Mouse (Mus musculus) C2C12 (cell line): Measurements from ENCODE around the gene Rps29. TPM values are rescaled to one million over a fixed set of nuclear protein-coding genes. Genes with fewer than 3 reads are reported as not detected.

ENCODE experiments used
- H3K27me3 ChIP-seq: one replicate; pipeline ENCODE4 v1.6.1; 2011; ENCODE audit not compliant: control insufficient read depth, insufficient read depth, insufficient read length
- H3K36me3 ChIP-seq: one replicate; pipeline ENCODE4 v1.6.1; 2011; ENCODE audit not compliant: control insufficient read depth, insufficient read depth
- H3K4me3 ChIP-seq: one replicate; pipeline ENCODE4 v1.5.1; 2011; ENCODE audit warnings: mild to moderate bottlenecking, control low read depth; ENCODE audit not compliant: poor library complexity, insufficient read depth, severe bottlenecking
- H3K79me2 ChIP-seq: one replicate; pipeline ENCODE4 v1.6.1; 2011; ENCODE audit not compliant: control insufficient read depth, insufficient read depth
- H3K79me3 ChIP-seq: one replicate; pipeline ENCODE4 v1.6.1; 2011; ENCODE audit warnings: low read depth, control low read depth
- H3ac ChIP-seq: one replicate; pipeline ENCODE3; 2011; ENCODE audit warnings: low read depth; ENCODE audit not compliant: control insufficient read depth, insufficient read length
- CEBPB ChIP-seq: IDR thresholded peaks from one replicate; pipeline ENCODE4 v1.6.1; 2011; ENCODE audit warnings: low read depth, mild to moderate bottlenecking, control low read depth, moderate library complexity
- CTCF ChIP-seq: IDR thresholded peaks from one replicate; pipeline ENCODE4 v1.5.1; 2011; ENCODE audit not compliant: control insufficient read depth, insufficient read depth, insufficient read length
- FOSL1 ChIP-seq: IDR thresholded peaks from one replicate; pipeline ENCODE4 v1.8.0; 2011; ENCODE audit warnings: mild to moderate bottlenecking, low read length; ENCODE audit not compliant: poor library complexity, insufficient read depth, severe bottlenecking
- MAX ChIP-seq: IDR thresholded peaks from one replicate; pipeline ENCODE4 v1.6.1; 2011; ENCODE audit warnings: mild to moderate bottlenecking, control low read depth
- MYOD1 ChIP-seq: IDR thresholded peaks from one replicate; pipeline ENCODE4 v1.6.1; 2011; ENCODE audit warnings: low read depth; ENCODE audit not compliant: control insufficient read depth, insufficient read length
- MYOG ChIP-seq: IDR thresholded peaks from one replicate; pipeline ENCODE4 v1.6.1; 2011; ENCODE audit not compliant: control insufficient read depth, insufficient read length; ENCODE audit errors: extremely low read depth
- USF1 ChIP-seq: IDR thresholded peaks from one replicate; pipeline ENCODE4 v1.6.1; 2011; ENCODE audit warnings: low read depth, mild to moderate bottlenecking, control low read depth, moderate library complexity
- polyA plus RNA-seq: library from polyadenylated mRNA; unstranded; fragments of >200 nt; fragmentation: generic; extraction: Trizol; gene quantifications from one replicate; pipeline ENCODE4 v1.2.1, GENCODE M21; 2012; ENCODE audit warnings: missing spikeins

The Rps29 gene
- polyA plus RNA-seq, 1 experiment, result 10,268 TPM

- Histone ChIP-seq H3ac (no peak overlapping the region), H3K79me2 (peaks cover 70% of the 10 kb centered on the region), H3K36me3 (peaks cover 47% of the 10 kb centered on the region), H3K79me3 (peaks cover 50% of the 10 kb centered on the region), H3K27me3 (no peaks in the 10 kb centered on the region), H3K4me3 (no peak overlapping the region)
- TF ChIP-seq MYOD1 (no peak), CEBPB (no peak)
Observed at GRCm38 (mm10) chr12:69198985-69199384, 40.0 kb upstream of the Rps29 start.

- no peaks in the 10 kb centered on the region for H3K27me3 ChIP-seq
- H3K79me3 ChIP-seq, result peaks cover 54% of the 10 kb centered on the region
- H3K36me3 ChIP-seq, result peaks cover 51% of the 10 kb centered on the region
- peak within 1 kb of the TSS; percentile 90 for H3ac ChIP-seq
- H3K79me2 ChIP-seq, result peaks cover 79% of the 10 kb centered on the region
- peak within 1 kb of the TSS; percentile 89 for H3K4me3 ChIP-seq
- TF ChIP-seq FOSL1 (no peak), MYOG (no peak), CTCF (no peak), MYOD1 (no peak), USF1 (no peak), CEBPB (no peak), MAX (no peak)
Observed at GRCm38 (mm10) chr12:69198164-69198535, 39.2 kb upstream of the Rps29 start, which contains the start of gene Dnaaf2. Gene Dnaaf2 (minus strand): TSS chr12:69198429.

- peak overlapping the region; percentile 89 for H3K4me3 ChIP-seq
- peak overlapping the region; percentile 90 for H3ac ChIP-seq
- no peaks in the 10 kb centered on the region for H3K27me3 ChIP-seq
- H3K36me3 ChIP-seq, result peaks cover 52% of the 10 kb centered on the region
- H3K79me2 ChIP-seq, result peaks cover 85% of the 10 kb centered on the region
- H3K79me3 ChIP-seq, result peaks cover 60% of the 10 kb centered on the region
- TF ChIP-seq MAX, result peak; percentile 52
- no peak for TF ChIP-seq FOSL1
- no peak for TF ChIP-seq USF1
- no peak for TF ChIP-seq MYOG
- no peak for TF ChIP-seq MYOD1
- TF ChIP-seq CTCF, result peak; percentile 5
- no peak for TF ChIP-seq CEBPB
Observed at GRCm38 (mm10) chr12:69197378-69198163, 38.6 kb upstream of the Rps29 start.

GRCm38 (mm10) chr12:69196444-69197377 is 37.7 kb upstream of the Rps29 start, which contains the start of gene Gm49383:
Gene Gm49383 (minus strand): TSS chr12:69197104.
- Histone ChIP-seq H3K79me2 (peaks cover 87% of the 10 kb centered on the region), H3K79me3 (peaks cover 63% of the 10 kb centered on the region), H3ac (peak within 1 kb of the TSS; percentile 90), H3K4me3 (peak within 1 kb of the TSS; percentile 89), H3K27me3 (no peaks in the 10 kb centered on the region), H3K36me3 (peaks cover 52% of the 10 kb centered on the region)
- no peak for TF ChIP-seq USF1
- no peak for TF ChIP-seq MYOG
- TF ChIP-seq FOSL1, result no peak
- no peak for TF ChIP-seq CEBPB
- no peak for TF ChIP-seq CTCF
- TF ChIP-seq MYOD1, result no peak
- no peak for TF ChIP-seq MAX

GRCm38 (mm10) chr12:69192637-69193036 is 33.7 kb upstream of the Rps29 start:
- no peak overlapping the region for H3ac ChIP-seq
- peaks cover 49% of the 10 kb centered on the region for H3K79me3 ChIP-seq
- no peak overlapping the region for H3K4me3 ChIP-seq
- H3K79me2 ChIP-seq, result peaks cover 78% of the 10 kb centered on the region
- TF ChIP-seq MAX (no peak), CTCF (no peak), MYOD1 (no peak), USF1 (no peak), CEBPB (no peak), FOSL1 (no peak), MYOG (no peak)
- H3K27me3 ChIP-seq, result no peaks in the 10 kb centered on the region
- peaks cover 56% of the 10 kb centered on the region for H3K36me3 ChIP-seq
